Mouse (Mus musculus) small intestine, adult 2 months (tissue): ENCODE results near the gene Pkhd1. TPM values are rescaled to one million over a fixed set of nuclear protein-coding genes. Genes with fewer than 3 reads are reported as not detected.

Experiments
- H3K27ac ChIP-seq: fragments of 200-500 bp; 2 replicates; pipeline ENCODE4 v1.5.1; 2012; ENCODE audit warnings: low read depth, low read length, control low read depth, inconsistent platforms; ENCODE audit not compliant: insufficient read depth
- H3K27me3 ChIP-seq: fragments of 200-500 bp; 2 replicates; pipeline ENCODE4 v1.6.1; 2012; ENCODE audit warnings: mild to moderate bottlenecking, moderate library complexity, low read length, inconsistent platforms; ENCODE audit not compliant: control insufficient read depth, insufficient read depth
- H3K36me3 ChIP-seq: fragments of 200-500 bp; 2 replicates; pipeline ENCODE4 v1.6.1; 2012; ENCODE audit warnings: mild to moderate bottlenecking, low read length, control low read depth, inconsistent platforms; ENCODE audit not compliant: control insufficient read depth, insufficient read depth
- H3K4me1 ChIP-seq: fragments of 200-500 bp; 2 replicates; pipeline ENCODE4 v1.6.1; 2012; ENCODE audit warnings: low read length, inconsistent platforms, mixed read lengths; ENCODE audit not compliant: control insufficient read depth, insufficient read depth, insufficient read length
- H3K4me3 ChIP-seq: fragments of 200-500 bp; 2 replicates; pipeline ENCODE4 v1.5.1; 2012; ENCODE audit warnings: low read depth, mild to moderate bottlenecking, control low read depth, inconsistent platforms, low read length, moderate library complexity
- CTCF ChIP-seq: fragments of 200-500 bp; IDR thresholded peaks from 2 replicates; pipeline ENCODE4 v1.5.1; 2012; ENCODE audit warnings: low read depth, mild to moderate bottlenecking, control low read depth, inconsistent platforms, low read length, moderate library complexity, mixed read lengths; ENCODE audit not compliant: insufficient replicate concordance, insufficient read length; ENCODE audit errors: extremely low read depth
- POLR2A ChIP-seq: fragments of 200-500 bp; IDR thresholded peaks from 2 replicates; pipeline ENCODE4 v1.6.1; 2012; ENCODE audit warnings: low read depth, mild to moderate bottlenecking, control low read depth, inconsistent platforms, low read length, moderate library complexity
- WGBS: fragments of 180-500 bp; shearing (Covaris S2); methylation state at CpG from one replicate; pipeline ENCODE4 v1.1.7; 2018; 5-methylcytosine and 5-hydroxymethylcytosine counted together
- polyA plus RNA-seq: library from polyadenylated mRNA; depleted of rRNA; stranded (reverse); fragments of >200 nt; gene quantifications from 2 replicates; pipeline ENCODE4 v1.2.3, GENCODE M21; 2012

Gene Pkhd1
- polyA plus RNA-seq, 1 experiment, result 0.03 TPM

DNA sequence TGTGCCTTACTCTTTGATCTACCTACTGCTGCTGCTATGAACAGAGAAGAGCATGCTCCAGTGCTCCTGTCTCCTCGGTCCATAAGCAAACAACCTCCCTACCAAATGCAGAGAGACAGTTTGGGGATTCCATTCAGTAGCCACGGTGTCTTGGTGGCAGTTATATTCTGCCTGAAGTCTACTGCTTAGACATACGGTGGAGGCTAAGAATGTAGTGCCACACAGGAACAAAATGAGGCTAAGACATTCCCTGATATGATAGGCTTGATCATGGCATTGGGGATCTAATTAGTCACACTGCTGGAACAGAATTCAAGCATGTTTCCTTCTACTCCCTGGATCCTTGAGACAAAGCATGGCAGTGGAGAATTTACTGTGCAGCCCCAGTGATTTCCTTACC lies 48.4 kb downstream of the Pkhd1 start:
- H3K27ac ChIP-seq, result no peak overlapping the region
- WGBS, result 66% methylated on average over 3 of the region's 3 CpGs
- TF ChIP-seq POLR2A (no peak), CTCF (no peak)
- H3K4me3 ChIP-seq, result no peak overlapping the region
- H3K36me3 ChIP-seq, result no peaks in the 10 kb centered on the region
- H3K4me1 ChIP-seq, result no peaks in the 10 kb centered on the region
- H3K27me3 ChIP-seq, result no peaks in the 10 kb centered on the region

DNA sequence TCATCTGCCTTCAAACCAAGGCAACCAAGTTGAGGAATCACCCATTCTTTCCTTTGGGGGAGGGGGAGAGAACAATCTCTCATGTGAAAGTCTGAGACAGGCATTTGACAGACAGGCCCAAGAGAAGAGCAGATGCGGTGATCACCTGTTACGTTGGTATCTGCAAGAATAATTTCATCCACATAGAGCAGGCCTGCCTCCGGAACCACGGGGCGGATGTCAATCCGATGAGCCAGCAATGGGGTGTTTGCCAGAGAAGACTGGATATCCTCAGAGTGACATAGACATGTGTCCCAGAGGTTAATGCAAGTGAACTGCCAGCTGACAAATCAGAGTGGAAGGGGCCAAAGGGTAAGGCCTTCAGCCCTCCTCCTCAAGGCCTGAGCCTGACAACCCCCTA lies 59.4 kb downstream of the Pkhd1 start:
- Histone ChIP-seq H3K27me3 (no peaks in the 10 kb centered on the region), H3K27ac (no peak overlapping the region), H3K36me3 (no peaks in the 10 kb centered on the region), H3K4me1 (no peaks in the 10 kb centered on the region), H3K4me3 (no peak overlapping the region)
- no peak for TF ChIP-seq CTCF
- no peak for TF ChIP-seq POLR2A
- 92% methylated on average over 6 of the region's 6 CpGs for WGBS

DNA sequence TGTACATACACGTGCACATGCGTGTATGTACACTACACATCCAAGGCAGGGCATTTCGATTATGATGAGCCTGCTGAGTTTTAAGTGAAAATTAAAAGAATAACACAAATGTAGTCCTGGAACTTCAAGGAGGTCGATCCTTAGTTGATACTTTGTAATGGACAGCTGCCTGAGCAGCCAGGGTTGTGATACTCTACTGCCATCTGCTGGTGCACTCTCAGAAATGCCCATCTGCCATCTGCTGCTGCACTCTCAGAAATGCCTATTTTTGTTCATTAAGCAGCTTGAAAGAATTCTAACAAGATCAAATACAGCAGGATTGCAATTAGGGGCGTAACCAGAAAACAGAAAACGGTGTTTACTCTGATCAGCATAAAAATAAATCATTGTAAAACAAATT lies 63.5 kb downstream of the Pkhd1 start:
- no peak overlapping the region for H3K27ac ChIP-seq
- 30% methylated on average over 6 of the region's 6 CpGs for WGBS
- no peaks in the 10 kb centered on the region for H3K36me3 ChIP-seq
- no peaks in the 10 kb centered on the region for H3K4me1 ChIP-seq
- no peak overlapping the region for H3K4me3 ChIP-seq
- no peak for TF ChIP-seq POLR2A
- TF ChIP-seq CTCF, result peak; percentile 36; the same call in 1 of the 2 replicates
- H3K27me3 ChIP-seq, result no peaks in the 10 kb centered on the region

DNA sequence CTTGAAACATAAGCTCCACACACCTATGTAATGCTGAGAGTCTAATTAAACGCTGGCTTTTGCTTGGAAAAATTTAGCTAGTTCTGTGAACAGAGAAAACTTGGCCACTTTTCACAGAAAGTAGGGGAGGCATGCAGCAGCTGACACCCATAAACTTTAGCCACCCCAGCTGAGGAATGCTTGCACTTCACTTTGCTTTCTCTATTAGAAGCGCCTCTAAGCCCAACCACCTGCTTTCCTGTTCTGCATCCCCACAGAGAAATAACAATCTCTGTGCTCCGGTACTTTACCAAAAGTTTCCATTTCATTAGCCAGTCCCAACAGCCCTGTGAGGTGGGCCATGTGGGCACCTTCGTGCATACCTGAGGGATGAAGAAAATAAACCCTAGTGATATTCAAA lies 66.5 kb downstream of the Pkhd1 start:
- Histone ChIP-seq H3K27me3 (no peaks in the 10 kb centered on the region), H3K4me3 (no peak overlapping the region), H3K36me3 (no peaks in the 10 kb centered on the region), H3K27ac (no peak overlapping the region), H3K4me1 (no peaks in the 10 kb centered on the region)
- WGBS, result 72% methylated on average over 4 of the region's 4 CpGs
- TF ChIP-seq CTCF, result no peak
- no peak for TF ChIP-seq POLR2A

DNA sequence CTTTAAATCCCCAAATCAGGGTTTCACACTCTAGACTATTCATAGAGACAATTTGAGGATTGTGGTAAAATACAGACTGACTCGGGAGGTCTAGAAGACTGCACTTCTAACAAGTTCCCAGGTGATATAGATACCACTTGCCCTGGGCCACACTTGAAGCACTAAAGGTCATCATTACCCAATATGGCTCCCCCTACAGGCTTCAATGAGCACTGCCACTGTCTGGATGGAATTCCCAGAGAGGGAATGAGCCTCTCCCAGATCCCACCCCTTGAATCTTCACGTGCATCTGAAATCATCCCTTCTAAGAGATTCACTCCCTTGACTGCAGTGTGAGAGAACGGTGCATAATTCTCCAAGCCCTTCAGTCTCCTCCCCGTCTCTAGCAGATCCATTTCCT lies 73.3 kb downstream of the Pkhd1 start:
- Histone ChIP-seq H3K36me3 (no peaks in the 10 kb centered on the region), H3K4me1 (no peaks in the 10 kb centered on the region), H3K27ac (no peak overlapping the region), H3K4me3 (no peak overlapping the region), H3K27me3 (no peaks in the 10 kb centered on the region)
- 75% methylated on average over 4 of the region's 4 CpGs for WGBS
- TF ChIP-seq CTCF (no peak), POLR2A (no peak)

DNA sequence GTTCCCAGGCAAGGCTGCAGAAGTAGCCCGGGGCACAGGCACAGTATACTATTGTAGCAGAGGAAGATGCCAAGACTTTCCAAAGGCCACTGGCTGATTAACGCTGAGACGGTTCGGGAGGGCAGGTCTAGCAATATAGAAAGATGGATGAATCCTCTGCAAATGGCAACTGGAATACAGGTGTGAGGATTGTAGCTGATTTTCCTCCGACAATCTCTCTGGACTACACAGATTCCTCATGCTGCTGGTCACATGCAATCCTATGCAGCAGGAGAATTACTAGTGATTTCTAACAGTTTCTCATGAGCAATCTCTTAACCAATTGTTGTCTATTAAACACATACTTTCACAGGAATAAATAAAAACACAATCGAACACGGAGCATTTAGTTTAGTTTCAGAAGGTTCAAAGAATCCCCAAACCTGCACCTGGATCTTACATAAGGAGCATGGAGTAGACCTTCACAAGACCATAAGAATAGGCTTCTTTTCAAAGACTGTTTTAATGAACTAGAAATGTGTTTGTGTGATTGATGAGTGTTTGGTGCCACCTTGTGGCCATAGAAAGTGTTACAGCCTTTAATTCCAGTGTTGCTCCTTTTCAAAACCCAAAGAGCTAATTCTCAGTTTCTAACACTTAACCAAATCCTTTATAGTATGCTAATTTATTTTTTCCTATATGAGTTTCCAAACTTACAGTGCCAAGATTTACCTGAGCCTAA lies 104.3 kb downstream of the Pkhd1 start:
- Histone ChIP-seq H3K27me3 (no peaks in the 10 kb centered on the region), H3K4me1 (no peaks in the 10 kb centered on the region), H3K4me3 (no peak overlapping the region), H3K36me3 (no peaks in the 10 kb centered on the region), H3K27ac (no peak overlapping the region)
- TF ChIP-seq POLR2A, result no peak
- TF ChIP-seq CTCF, result no peak
- WGBS, result 71% methylated on average over 7 of the region's 7 CpGs

DNA sequence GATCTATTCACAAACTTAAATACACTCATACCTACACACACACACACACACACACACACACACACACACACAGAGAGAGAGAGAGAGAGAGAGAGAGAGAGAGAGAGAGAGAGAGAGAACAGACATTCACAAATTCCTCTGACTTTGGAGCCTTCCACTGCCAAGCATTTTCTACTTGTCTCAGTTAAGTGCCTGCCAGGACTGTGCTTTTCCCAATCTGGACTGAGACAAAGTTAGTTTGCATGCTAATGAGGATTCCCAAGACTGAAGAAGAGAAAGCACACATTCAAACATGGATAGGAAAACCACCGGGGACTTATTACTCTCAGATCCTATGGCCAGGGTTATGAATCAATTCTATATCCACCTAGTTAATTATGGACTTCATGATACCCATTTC lies 118.9 kb downstream of the Pkhd1 start:
- no peak overlapping the region for H3K4me3 ChIP-seq
- TF ChIP-seq POLR2A, result no peak
- TF ChIP-seq CTCF, result no peak
- H3K27ac ChIP-seq, result no peak overlapping the region
- 79% methylated on average over 1 of the region's 1 CpGs for WGBS
- no peaks in the 10 kb centered on the region for H3K36me3 ChIP-seq
- H3K27me3 ChIP-seq, result no peaks in the 10 kb centered on the region
- no peaks in the 10 kb centered on the region for H3K4me1 ChIP-seq

DNA sequence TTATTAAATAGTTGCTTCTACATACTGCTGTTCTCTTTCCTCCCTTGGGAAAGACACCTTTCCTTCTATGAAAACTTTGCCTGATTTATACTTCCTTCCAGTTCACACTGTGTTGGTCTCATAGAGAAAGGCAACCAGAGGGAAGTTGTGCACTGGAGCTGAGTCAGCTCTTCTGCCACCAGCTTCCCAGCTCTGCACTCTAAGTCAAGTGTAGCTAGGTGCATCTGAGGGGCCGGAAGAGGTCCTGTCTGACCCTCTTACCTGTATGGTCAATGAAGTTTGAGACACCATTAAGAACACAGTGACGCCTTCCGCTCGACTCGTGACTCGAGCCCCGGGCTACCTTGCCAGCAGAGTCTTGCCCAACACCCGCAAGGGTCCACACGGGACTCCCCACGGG lies 131.8 kb downstream of the Pkhd1 start:
- no peak for TF ChIP-seq CTCF
- TF ChIP-seq POLR2A, result no peak
- Histone ChIP-seq H3K27me3 (no peaks in the 10 kb centered on the region), H3K4me3 (no peak overlapping the region), H3K27ac (no peak overlapping the region), H3K36me3 (no peaks in the 10 kb centered on the region), H3K4me1 (no peaks in the 10 kb centered on the region)
- WGBS, result 96% methylated on average over 9 of the region's 10 CpGs
